Mouse (Mus musculus) CH12.LX (cell line): ENCODE data around the gene Maco1. TPM values are rescaled to one million over a fixed set of nuclear protein-coding genes. Genes with fewer than 3 reads are reported as not detected.

ENCODE experiments used
- DNase-seq: peaks from one replicate; pipeline ENCODE4 v3.0.0-alpha.2; 2013; ENCODE audit errors: extremely low read depth
- H3K27ac ChIP-seq: 2 replicates; pipeline ENCODE4 v1.5.1; 2012; ENCODE audit warnings: low read depth, mild to moderate bottlenecking, control low read depth, moderate library complexity; ENCODE audit not compliant: insufficient read depth
- H3K27me3 ChIP-seq: replicated peaks from 2 replicates; pipeline ENCODE3; 2012; ENCODE audit warnings: inconsistent platforms
- H3K36me3 ChIP-seq, 2 experiments: replicated peaks in 1 of 2; 2 replicates each; pipeline versions ENCODE3 to v1.6.1; 2012; ENCODE audit warnings: inconsistent platforms in 1 of 2, low read length in 1 of 2, mild to moderate bottlenecking in 1 of 2, mixed read lengths in 1 of 2, moderate library complexity in 1 of 2; ENCODE audit not compliant: control insufficient read depth in 1 of 2, insufficient read depth in 1 of 2
- H3K4me1 ChIP-seq, 2 experiments: 2 replicates each; pipeline ENCODE4 v1.6.1; 2012; ENCODE audit warnings: inconsistent platforms in 1 of 2, moderate library complexity in 1 of 2; ENCODE audit not compliant: insufficient read depth in 2 of 2, control insufficient read depth in 1 of 2
- H3K4me2 ChIP-seq: 2 replicates; pipeline ENCODE4 v1.6.1; 2012; ENCODE audit warnings: low read depth, mild to moderate bottlenecking, control low read depth; ENCODE audit not compliant: poor library complexity, insufficient read depth, severe bottlenecking
- H3K4me3 ChIP-seq, 3 experiments: fragments of 150-350 bp in 1 of 3; sonication (generic) in 1 of 3; replicated peaks in 1 of 3; 2 replicates each; pipeline versions ENCODE3 to v1.5.1; 2011 to 2012; ENCODE audit warnings: low read depth in 2 of 3, low read length in 2 of 3, mild to moderate bottlenecking in 2 of 3, moderate library complexity in 2 of 3, control low read depth in 1 of 3, improper control_type of control experiment in 1 of 3, inconsistent platforms in 1 of 3, mixed read lengths in 1 of 3; ENCODE audit not compliant: poor library complexity in 1 of 3
- H3K79me2 ChIP-seq: replicated peaks from 2 replicates; pipeline ENCODE4 v1.6.1; 2012; ENCODE audit warnings: mild to moderate bottlenecking, moderate library complexity; ENCODE audit not compliant: control insufficient read depth, poor library complexity, insufficient read depth, severe bottlenecking; ENCODE audit errors: extremely low read depth
- H3K9ac ChIP-seq: 2 replicates; pipeline ENCODE4 v1.6.1; 2012; ENCODE audit warnings: low read depth, mild to moderate bottlenecking, control low read depth, moderate library complexity; ENCODE audit not compliant: insufficient read depth
- H3K9me3 ChIP-seq: replicated peaks from 2 replicates; pipeline ENCODE3; 2012; ENCODE audit warnings: low read length, inconsistent platforms, mixed read lengths
- CHD2 ChIP-seq: IDR thresholded peaks from 2 replicates; pipeline ENCODE4 v1.6.1; 2011; ENCODE audit warnings: low read length, improper control_type of control experiment
- CTCF ChIP-seq, 2 experiments: IDR thresholded peaks in 1 of 2; conservative IDR thresholded peaks in 1 of 2; 2 replicates each; pipeline ENCODE4 v1.5.1; 2011 to 2012; ENCODE audit warnings: low read depth in 2 of 2, low read length in 2 of 2, improper control_type of control experiment in 1 of 2, inconsistent platforms in 1 of 2, mild to moderate bottlenecking in 1 of 2, moderate library complexity in 1 of 2
- ELF1 ChIP-seq: IDR thresholded peaks from 2 replicates; pipeline ENCODE4 v1.6.1; 2014; ENCODE audit warnings: low read depth, mild to moderate bottlenecking, inconsistent platforms, low read length, improper control_type of control experiment
- EP300 ChIP-seq: IDR thresholded peaks from 2 replicates; pipeline ENCODE4 v1.6.1; 2011; ENCODE audit warnings: low read length, improper control_type of control experiment
- ETS1 ChIP-seq: conservative IDR thresholded peaks from 2 replicates; pipeline ENCODE4 v1.6.1; 2012; ENCODE audit warnings: low read depth, mild to moderate bottlenecking, inconsistent platforms, low read length, improper control_type of control experiment, moderate library complexity
- HCFC1 ChIP-seq: IDR thresholded peaks from 2 replicates; pipeline ENCODE4 v1.6.1; 2012; ENCODE audit warnings: low read depth, mild to moderate bottlenecking, inconsistent platforms, low read length, improper control_type of control experiment
- IRF4 ChIP-seq: IDR thresholded peaks from 2 replicates; pipeline ENCODE4 v1.6.1; 2014; ENCODE audit warnings: low read depth, mild to moderate bottlenecking, inconsistent platforms, low read length, improper control_type of control experiment
- MAFK ChIP-seq: IDR thresholded peaks from 2 replicates; pipeline ENCODE4 v1.6.1; 2011; ENCODE audit warnings: low read length, improper control_type of control experiment; ENCODE audit not compliant: insufficient replicate concordance
- MAZ ChIP-seq: IDR thresholded peaks from 2 replicates; pipeline ENCODE4 v1.6.1; 2012; ENCODE audit warnings: low read depth, mild to moderate bottlenecking, inconsistent platforms, low read length, improper control_type of control experiment, moderate library complexity
- MEF2A ChIP-seq: IDR thresholded peaks from 2 replicates; pipeline ENCODE4 v1.6.1; 2014; ENCODE audit warnings: low read depth, mild to moderate bottlenecking, inconsistent platforms, low read length, improper control_type of control experiment, borderline replicate concordance
- MXI1 ChIP-seq: IDR thresholded peaks from 2 replicates; pipeline ENCODE4 v1.6.1; 2011; ENCODE audit warnings: mild to moderate bottlenecking, low read depth, low read length, improper control_type of control experiment
- MYC ChIP-seq: IDR thresholded peaks from 2 replicates; pipeline ENCODE4 v1.6.1; 2011; ENCODE audit warnings: low read depth, mild to moderate bottlenecking, improper control_type of control experiment, low read length
- NELFE ChIP-seq: IDR thresholded peaks from 2 replicates; pipeline ENCODE4 v1.6.1; 2011; ENCODE audit warnings: low read depth, low read length, improper control_type of control experiment
- NRF1 ChIP-seq: IDR thresholded peaks from 2 replicates; pipeline ENCODE4 v1.6.1; 2014; ENCODE audit warnings: low read depth, mild to moderate bottlenecking, inconsistent platforms, low read length, improper control_type of control experiment, moderate library complexity
- RAD21 ChIP-seq: IDR thresholded peaks from 2 replicates; pipeline ENCODE4 v1.6.1; 2011; ENCODE audit warnings: low read depth, mild to moderate bottlenecking, low read length, improper control_type of control experiment, moderate library complexity
- SIN3A ChIP-seq: IDR thresholded peaks from 2 replicates; pipeline ENCODE4 v1.6.1; 2012; ENCODE audit warnings: low read length, improper control_type of control experiment, inconsistent platforms
- SMC3 ChIP-seq: IDR thresholded peaks from 2 replicates; pipeline ENCODE4 v1.6.1; 2011; ENCODE audit warnings: low read depth, low read length, improper control_type of control experiment
- TCF12 ChIP-seq: IDR thresholded peaks from 2 replicates; pipeline ENCODE4 v1.6.1; 2014; ENCODE audit warnings: low read depth, mild to moderate bottlenecking, inconsistent platforms, low read length, improper control_type of control experiment
- UBTF ChIP-seq: IDR thresholded peaks from 2 replicates; pipeline ENCODE4 v1.6.1; 2012; ENCODE audit warnings: low read depth, mild to moderate bottlenecking, inconsistent platforms, low read length, improper control_type of control experiment, moderate library complexity
- ZC3H11A ChIP-seq: IDR thresholded peaks from 2 replicates; pipeline ENCODE4 v1.6.1; 2012; ENCODE audit warnings: low read depth, mild to moderate bottlenecking, inconsistent platforms, low read length, improper control_type of control experiment
- dilution Hi-C: fragments of 300-500 bp; cut with MboI; formaldehyde crosslinking; loops from 2 replicates; pipeline ENCODE4 v1.14.3; 2020; ENCODE audit warnings: low sequenced_read_pairs; ENCODE audit not compliant: extremely low pct_unique_long_range_greater_than_20kb, extremely low pct_ligation_motif_present
- in situ Hi-C: fragments of 300-500 bp; cut with MboI; formaldehyde crosslinking; loops from 3 replicates; pipeline ENCODE4 v1.14.3; 2019; ENCODE audit warnings: low sequenced_read_pairs, low pct_ligation_motif_present, low pct_unique_long_range_greater_than_20kb, mixed read lengths
- polyA plus RNA-seq: library from polyadenylated mRNA; unstranded; fragments of >175 nt; gene quantifications from 2 replicates; pipeline ENCODE4 v1.2.1, GENCODE M21; 2012; ENCODE audit warnings: low read depth; ENCODE audit not compliant: insufficient read length
- total RNA-seq, 2 experiments: library from RNA; depleted of rRNA; stranded (reverse); fragments of 300-350 nt in 1 of 2; fragments of >200 nt in 1 of 2; gene quantifications; 2 replicates each; pipeline ENCODE4 v1.2.3; 2012 to 2014

Gene Maco1
- total and polyA plus RNA-seq, 3 experiments = 15.8 to 19.8 (median 17.3) TPM

- in situ Hi-C loops (no loop called here), dilution Hi-C loops (no loop called here)
- Histone ChIP-seq H3K4me3 (no peak overlapping the region), H3K4me1 (peaks cover 6 to 20% of the 10 kb centered on the region in 2 experiments; a peak in 3 of 4 replicates), H3K4me2 (no peak overlapping the region), H3K9me3 (no peaks in the 10 kb centered on the region), H3K79me2 (no peaks in the 10 kb centered on the region), H3K27ac (no peak overlapping the region), H3K9ac (no peak overlapping the region), H3K36me3 (no peaks in the 10 kb centered on the region), H3K27me3 (no peaks in the 10 kb centered on the region)
- peak; percentile 54 for DNase-seq
- no peak for TF ChIP-seq MYC
- no peak for TF ChIP-seq MAZ
- TF ChIP-seq CTCF (conservative IDR thresholded peaks at IDR 0.05 in 1 of 2, IDR thresholded peaks at IDR 0.05 in 1 of 2; ENCODE audit: low read depth in 2 of 2, low read length in 2 of 2) = peak; percentile 66 to 74
- TF ChIP-seq RAD21 = peak; percentile 25
- peak; percentile 51 for TF ChIP-seq SMC3
- TF ChIP-seq ETS1 = no peak
These were observed 30.1 kb upstream of the Maco1 start for GRCm38 (mm10) chr4:134883266-134883665.

GRCm38 (mm10) chr4:134880041-134880440, 26.9 kb upstream of the Maco1 start:
- H3K27ac ChIP-seq = no peak overlapping the region
- H3K27me3 ChIP-seq = no peaks in the 10 kb centered on the region
- H3K4me3 ChIP-seq = peak overlapping the region in 2 of 3 experiments; percentile 49 to 54
- H3K9ac ChIP-seq = no peak overlapping the region
- no peaks in the 10 kb centered on the region for H3K36me3 ChIP-seq
- TF ChIP-seq UBTF (no peak), CTCF (conservative IDR thresholded peaks at IDR 0.05 in 1 of 2, IDR thresholded peaks at IDR 0.05 in 1 of 2; ENCODE audit: low read depth in 2 of 2, low read length in 2 of 2) (peak; percentile 18 to 43; a peak in 2 of 4 replicates)
- no peaks in the 10 kb centered on the region for H3K9me3 ChIP-seq
- H3K79me2 ChIP-seq = no peaks in the 10 kb centered on the region
- H3K4me1 ChIP-seq = peaks cover 6 to 20% of the 10 kb centered on the region in 2 experiments; a peak in 3 of 4 replicates
- peak; percentile 34 for DNase-seq
- in situ Hi-C loops = no loop called here
- dilution Hi-C loops = no loop called here
- H3K4me2 ChIP-seq = peak overlapping the region; percentile 22; the same call in 1 of the 2 replicates

GRCm38 (mm10) chr4:134879410-134879981, 26.4 kb upstream of the Maco1 start:
- no peaks in the 10 kb centered on the region for H3K9me3 ChIP-seq
- dilution Hi-C loops (no loop called here), in situ Hi-C loops (loop anchor here (10.0 kb wide), 1 partner anchor 75 kb away; no protein-coding TSS in a partner anchor)
- no peaks in the 10 kb centered on the region for H3K79me2 ChIP-seq
- no peaks in the 10 kb centered on the region for H3K27me3 ChIP-seq
- no peak overlapping the region for H3K27ac ChIP-seq
- peak overlapping the region; percentile 47 to 54 (median 49) for H3K4me3 ChIP-seq
- DNase-seq = peak; percentile 70
- H3K36me3 ChIP-seq = no peaks in the 10 kb centered on the region
- H3K4me2 ChIP-seq = peak overlapping the region; percentile 22
- no peak overlapping the region for H3K9ac ChIP-seq
- H3K4me1 ChIP-seq = peaks cover 6 to 20% of the 10 kb centered on the region in 2 experiments; a peak in 3 of 4 replicates
- TF ChIP-seq SMC3 (peak; percentile 57), HCFC1 (no peak), CHD2 (no peak), RAD21 (peak; percentile 69), MXI1 (0 out of 2 replicates have a peak, but pooled peaks have one; percentile 40), IRF4 (peak; percentile 40; the same call in 1 of the 2 replicates), ELF1 (peak; percentile 59; the same call in 1 of the 2 replicates), ZC3H11A (no peak), SIN3A (no peak), MEF2A (0 out of 2 replicates have a peak, but pooled peaks have one; percentile 25), MAFK (no peak), CTCF (conservative IDR thresholded peaks at IDR 0.05 in 1 of 2, IDR thresholded peaks at IDR 0.05 in 1 of 2; ENCODE audit: low read depth in 2 of 2, low read length in 2 of 2) (peak; percentile 41 to 85), NELFE (0 out of 2 replicates have a peak, but pooled peaks have one; percentile 33), EP300 (no peak), TCF12 (0 out of 2 replicates have a peak, but pooled peaks have one; percentile 56), NRF1 (no peak)
